Mouse (Mus musculus) embryonic facial prominence, embryonic 14.5 days (tissue): Measurements from ENCODE around the gene Crtam. TPM values are rescaled to one million over a fixed set of nuclear protein-coding genes. Genes with fewer than 3 reads are reported as not detected.

Source experiments
- ATAC-seq: fragments of 200-750 bp; cut with Nextera tagmentation; 2 replicates; pipeline ENCODE4 v1.8.0; 2017; ENCODE audit warnings: low read depth, moderate number of reproducible peaks, moderate TSS enrichment
- DNase-seq: peaks from one replicate; pipeline ENCODE4 v3.0.0-alpha.2; 2015; ENCODE audit warnings: low spot score
- H3K27ac ChIP-seq: fragments of 300-500 bp; sonication (generic); replicated peaks from 2 replicates; pipeline ENCODE4 v1.5.1; 2014; ENCODE audit warnings: low read depth, mild to moderate bottlenecking, low read length, moderate library complexity
- H3K27me3 ChIP-seq: fragments of 300-500 bp; sonication (generic); replicated peaks from 2 replicates; pipeline ENCODE4 v1.6.1; 2014; ENCODE audit warnings: low read length; ENCODE audit not compliant: control insufficient read depth, insufficient read depth
- H3K36me3 ChIP-seq: fragments of 300-500 bp; sonication (generic); 2 replicates; pipeline ENCODE4 v1.6.1; 2014; ENCODE audit warnings: low read length, mixed read lengths; ENCODE audit not compliant: control insufficient read depth, insufficient read depth
- H3K4me1 ChIP-seq: fragments of 300-500 bp; sonication (generic); 2 replicates; pipeline ENCODE4 v1.6.1; 2014; ENCODE audit warnings: antibody characterized with exemption, low read length; ENCODE audit not compliant: control insufficient read depth, insufficient read depth
- H3K4me2 ChIP-seq: fragments of 300-500 bp; sonication (generic); 2 replicates; pipeline ENCODE4 v1.6.1; 2014; ENCODE audit warnings: low read depth, mild to moderate bottlenecking, low read length, moderate library complexity, mixed read lengths
- H3K4me3 ChIP-seq: fragments of 300-500 bp; sonication (generic); 2 replicates; pipeline ENCODE4 v1.5.1; 2014; ENCODE audit warnings: low read depth, mild to moderate bottlenecking, low read length
- H3K9ac ChIP-seq: fragments of 300-500 bp; sonication (generic); 2 replicates; pipeline ENCODE4 v1.6.1; 2014; ENCODE audit warnings: low read depth, mild to moderate bottlenecking, low read length, moderate library complexity, mixed read lengths
- H3K9me3 ChIP-seq: fragments of 300-500 bp; sonication (generic); 2 replicates; pipeline ENCODE4 v1.6.1; 2016; ENCODE audit warnings: low read length; ENCODE audit not compliant: control insufficient read depth
- WGBS: fragments of 180-500 bp; shearing (Covaris S2); extraction: QIAGEN DNeasy Blood & Tissue Kit; methylation state at CpG from one replicate; pipeline ENCODE4 v1.1.7; 2014; 5-methylcytosine and 5-hydroxymethylcytosine counted together
- polyA plus RNA-seq: library from polyadenylated mRNA; unstranded; fragments of >200 nt; fragmentation: Nextera tagmentation; extraction: Ambion mirVana; gene quantifications from 2 replicates; pipeline ENCODE4 v1.2.1, GENCODE M21; 2014

Gene Crtam
- polyA plus RNA-seq: 0.39 TPM in 1 of 2 replicates, not detected in the other

DNA sequence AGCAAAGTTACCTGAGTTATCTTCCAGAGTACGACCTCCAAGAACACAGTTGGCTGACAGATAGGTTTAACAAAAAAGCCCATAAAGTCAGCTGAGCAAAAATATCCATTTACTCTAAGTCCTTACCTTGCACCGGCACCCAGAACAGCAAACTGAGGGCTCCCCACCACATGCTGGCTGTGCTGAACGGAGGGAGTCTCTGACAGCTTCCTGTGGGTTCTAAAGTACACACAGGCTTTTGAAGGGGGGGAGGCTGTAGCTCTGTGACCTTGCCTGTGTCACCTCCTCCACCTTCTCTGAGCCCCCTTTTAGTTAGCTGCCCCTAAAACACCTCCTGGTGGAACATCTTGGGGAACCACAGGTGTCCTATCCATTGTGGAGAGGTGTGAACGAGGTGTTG is at the start of gene Crtam:
Gene Crtam, minus strand, starts transcription at position 214 of the 400 bp plus-strand sequence.
- Histone ChIP-seq H3K27me3 (no peaks in the 10 kb centered on the region), H3K4me2 (no peak within 1 kb of the TSS), H3K9ac (no peak within 1 kb of the TSS), H3K4me3 (no peak within 1 kb of the TSS), H3K4me1 (peaks cover 4% of the 10 kb centered on the region; the same call in 1 of the 2 replicates), H3K36me3 (no peaks in the 10 kb centered on the region), H3K27ac (no peak within 1 kb of the TSS), H3K9me3 (no peaks in the 10 kb centered on the region)
- 59% methylated on average over 4 of the region's 4 CpGs for WGBS
- ATAC-seq (no peak), DNase-seq (no peak)

DNA sequence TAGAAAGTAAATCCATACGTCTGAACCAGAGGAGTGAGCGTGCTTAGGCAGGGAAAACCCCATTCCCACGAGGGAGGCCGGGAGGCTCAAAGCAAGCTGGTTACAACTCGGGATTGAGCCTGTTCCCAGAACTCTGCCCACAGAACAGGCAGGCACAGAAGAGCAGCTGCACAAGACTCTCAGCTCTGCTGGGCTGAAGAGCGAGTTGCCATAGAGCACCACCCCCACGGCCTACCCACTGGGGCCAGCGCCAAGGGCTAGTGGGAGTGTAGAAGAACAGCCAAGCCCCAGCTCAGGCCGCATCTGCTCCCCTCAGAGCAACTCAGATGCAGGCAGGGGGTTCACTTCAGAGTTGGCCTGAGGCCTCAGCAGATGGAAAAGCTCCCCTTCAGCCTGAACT is 49.7 kb upstream of the Crtam start:
- ATAC-seq: peak; percentile 53
- peak; percentile 47 for DNase-seq
- H3K27ac ChIP-seq: no peak overlapping the region
- WGBS: 71% methylated on average over 9 of the region's 9 CpGs
- no peak overlapping the region for H3K4me2 ChIP-seq
- H3K27me3 ChIP-seq: no peaks in the 10 kb centered on the region
- no peaks in the 10 kb centered on the region for H3K4me1 ChIP-seq
- no peak overlapping the region for H3K4me3 ChIP-seq
- H3K9ac ChIP-seq: no peak overlapping the region
- no peaks in the 10 kb centered on the region for H3K9me3 ChIP-seq
- no peaks in the 10 kb centered on the region for H3K36me3 ChIP-seq

DNA sequence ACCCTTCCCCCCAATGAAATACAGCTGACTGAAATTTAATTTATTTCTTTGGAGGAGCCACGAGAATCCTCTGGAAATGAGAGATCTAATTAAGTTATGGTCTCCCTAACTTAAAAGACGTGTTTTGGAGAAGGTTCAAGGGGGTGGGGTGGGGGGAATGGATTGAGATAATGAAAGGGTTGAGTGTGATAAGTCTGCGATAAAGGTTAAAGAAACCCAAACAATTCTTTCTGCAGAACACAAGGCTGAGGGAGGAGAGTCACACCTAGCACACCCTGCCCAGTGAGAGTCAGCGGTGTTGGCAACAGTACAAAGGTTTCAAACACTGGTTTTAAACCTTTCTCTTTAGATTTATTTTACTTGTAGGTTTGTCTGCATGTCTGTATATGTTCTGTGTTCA is 49.0 kb upstream of the Crtam start:
- Histone ChIP-seq H3K4me2 (no peak overlapping the region), H3K27me3 (no peaks in the 10 kb centered on the region), H3K4me1 (no peaks in the 10 kb centered on the region), H3K27ac (no peak overlapping the region), H3K36me3 (no peaks in the 10 kb centered on the region), H3K4me3 (no peak overlapping the region), H3K9ac (no peak overlapping the region), H3K9me3 (no peaks in the 10 kb centered on the region)
- ATAC-seq (no peak), DNase-seq (no peak)
- 61% methylated on average over 4 of the region's 4 CpGs for WGBS

DNA sequence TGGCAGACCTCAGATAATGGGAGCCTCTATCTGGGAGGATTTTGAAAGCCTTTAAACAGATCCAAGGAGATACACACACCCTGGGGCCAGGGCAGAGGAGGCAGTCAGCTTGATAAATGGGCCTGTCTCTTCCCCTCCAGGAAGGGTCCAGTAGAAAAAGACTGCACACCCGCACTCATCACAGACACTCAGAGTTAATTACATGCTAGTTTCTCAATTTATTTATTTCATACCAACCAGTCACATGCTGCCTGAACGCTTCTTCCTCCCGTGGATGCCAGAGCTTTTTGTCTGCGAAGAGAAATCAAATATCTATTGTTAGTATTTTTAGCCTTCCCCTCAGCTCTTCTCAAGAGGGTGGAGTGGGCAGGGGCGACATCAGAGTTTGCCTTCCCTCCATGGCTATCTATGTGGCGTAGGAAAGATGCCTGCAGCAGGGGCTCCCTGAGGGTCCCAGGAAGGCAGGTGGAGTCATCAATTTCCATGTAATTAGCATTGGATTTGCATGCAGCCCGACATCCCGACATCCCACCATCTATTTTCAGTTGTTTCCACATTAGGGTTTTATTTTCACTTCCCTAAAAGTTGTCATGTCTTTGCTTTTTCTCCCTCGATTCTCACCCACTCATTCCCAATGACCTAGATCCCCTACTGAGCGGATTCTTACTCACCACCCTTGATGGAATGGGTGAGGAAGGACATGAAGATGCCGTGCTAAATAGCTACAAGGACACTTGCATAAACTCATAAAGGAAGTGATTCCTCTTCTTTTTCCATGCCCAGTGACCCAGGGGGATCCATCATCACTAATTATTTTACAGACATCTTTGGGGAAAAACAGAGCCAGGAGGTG is 46.9 kb upstream of the Crtam start:
- H3K4me3 ChIP-seq: no peak overlapping the region
- H3K27me3 ChIP-seq: no peaks in the 10 kb centered on the region
- no peak overlapping the region for H3K4me2 ChIP-seq
- no peaks in the 10 kb centered on the region for H3K36me3 ChIP-seq
- H3K9me3 ChIP-seq: no peaks in the 10 kb centered on the region
- ATAC-seq (no peak), DNase-seq (no peak)
- no peak overlapping the region for H3K9ac ChIP-seq
- no peak overlapping the region for H3K27ac ChIP-seq
- WGBS: 58% methylated on average over 11 of the region's 11 CpGs
- no peaks in the 10 kb centered on the region for H3K4me1 ChIP-seq

DNA sequence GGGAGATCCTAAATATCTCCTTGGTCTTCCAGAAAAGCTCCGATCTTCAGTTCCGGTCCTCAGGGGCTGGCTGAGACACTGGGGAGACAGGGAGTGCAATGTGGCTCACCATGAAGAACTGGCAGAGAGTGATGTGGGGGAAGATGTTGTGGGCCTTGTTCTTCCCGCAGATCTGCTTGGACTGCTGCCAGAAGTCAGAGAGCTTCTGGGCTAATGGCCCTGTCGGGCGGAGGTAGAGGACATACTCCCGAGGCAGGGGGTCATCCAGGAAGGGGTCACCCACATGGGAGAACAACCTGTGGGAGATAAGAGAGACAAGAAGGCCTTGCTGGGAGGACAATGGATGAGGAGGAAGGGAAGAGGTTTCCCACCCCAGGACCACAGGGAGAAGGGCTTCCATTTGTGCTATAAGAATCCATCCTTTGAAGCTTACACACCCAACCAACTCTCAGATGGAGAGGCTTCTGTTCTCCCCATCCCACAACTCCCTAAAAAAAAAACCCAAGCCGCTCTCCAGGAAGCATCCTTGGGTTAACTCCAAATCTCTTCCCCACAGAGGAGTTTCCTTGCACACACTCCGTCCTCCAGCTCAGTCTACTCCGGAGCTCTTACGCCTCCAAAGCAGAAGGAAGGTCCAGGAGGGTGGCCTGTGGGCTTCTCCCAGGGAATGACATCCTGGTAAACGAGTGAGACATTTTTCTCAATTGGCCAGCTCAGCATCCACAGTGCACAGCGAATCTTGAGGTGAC is 46.1 kb upstream of the Crtam start:
- H3K36me3 ChIP-seq: no peaks in the 10 kb centered on the region
- WGBS: 66% methylated on average over 12 of the region's 12 CpGs
- no peak overlapping the region for H3K27ac ChIP-seq
- no peak overlapping the region for H3K4me2 ChIP-seq
- no peak overlapping the region for H3K9ac ChIP-seq
- no peaks in the 10 kb centered on the region for H3K27me3 ChIP-seq
- H3K9me3 ChIP-seq: no peaks in the 10 kb centered on the region
- no peak overlapping the region for H3K4me3 ChIP-seq
- H3K4me1 ChIP-seq: no peaks in the 10 kb centered on the region
- ATAC-seq (no peak), DNase-seq (no peak)

DNA sequence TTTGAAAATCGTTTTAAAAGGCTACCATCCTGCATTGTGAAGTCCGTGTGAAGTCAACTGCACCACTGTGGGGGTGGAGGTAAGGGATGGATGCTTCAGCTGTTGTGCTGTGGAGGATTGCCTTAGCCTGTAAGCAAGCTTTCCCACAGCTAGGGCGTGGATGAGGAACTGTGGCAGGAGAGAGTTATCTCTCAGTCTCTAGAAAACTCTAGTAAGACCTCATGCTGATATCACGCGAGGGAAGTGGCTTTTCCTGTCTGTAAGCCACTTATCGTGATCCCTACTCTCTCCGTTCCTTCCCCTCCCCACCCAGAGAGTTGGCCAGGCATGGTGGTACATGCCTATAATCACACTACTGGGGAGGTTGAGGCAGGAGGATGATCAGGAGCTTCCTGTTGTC is 44.9 kb upstream of the Crtam start:
- Histone ChIP-seq H3K36me3 (no peaks in the 10 kb centered on the region), H3K4me1 (no peaks in the 10 kb centered on the region), H3K27ac (no peak overlapping the region), H3K4me3 (no peak overlapping the region), H3K9me3 (no peaks in the 10 kb centered on the region), H3K4me2 (no peak overlapping the region), H3K27me3 (no peaks in the 10 kb centered on the region), H3K9ac (no peak overlapping the region)
- WGBS: 84% methylated on average over 7 of the region's 7 CpGs
- DNase-seq (no peak), ATAC-seq (no peak)

DNA sequence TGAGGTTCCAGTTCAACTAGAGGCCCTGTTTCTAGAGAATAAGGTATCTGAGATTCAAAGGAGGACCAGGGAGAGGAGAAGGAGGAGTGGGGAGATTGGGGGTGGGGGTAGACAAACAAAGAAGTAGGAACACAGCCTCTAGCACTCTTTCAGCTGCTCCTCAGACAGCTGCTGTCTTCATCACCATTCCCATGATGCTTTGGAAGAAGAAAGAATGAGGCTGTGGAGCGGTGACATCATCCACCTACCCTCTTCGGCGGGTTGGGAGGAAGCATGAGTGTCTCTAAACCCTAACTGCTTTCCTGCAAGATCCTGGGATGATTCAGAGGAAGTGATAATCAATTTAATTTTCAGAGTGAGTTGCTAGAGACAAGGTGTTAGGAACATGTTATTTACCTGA is 44.4 kb upstream of the Crtam start:
- H3K4me2 ChIP-seq: no peak overlapping the region
- H3K9ac ChIP-seq: no peak overlapping the region
- H3K4me1 ChIP-seq: no peaks in the 10 kb centered on the region
- H3K27me3 ChIP-seq: no peaks in the 10 kb centered on the region
- H3K36me3 ChIP-seq: no peaks in the 10 kb centered on the region
- H3K9me3 ChIP-seq: no peaks in the 10 kb centered on the region
- 75% methylated on average over 3 of the region's 3 CpGs for WGBS
- ATAC-seq (no peak), DNase-seq (no peak)
- H3K4me3 ChIP-seq: no peak overlapping the region
- H3K27ac ChIP-seq: no peak overlapping the region

DNA sequence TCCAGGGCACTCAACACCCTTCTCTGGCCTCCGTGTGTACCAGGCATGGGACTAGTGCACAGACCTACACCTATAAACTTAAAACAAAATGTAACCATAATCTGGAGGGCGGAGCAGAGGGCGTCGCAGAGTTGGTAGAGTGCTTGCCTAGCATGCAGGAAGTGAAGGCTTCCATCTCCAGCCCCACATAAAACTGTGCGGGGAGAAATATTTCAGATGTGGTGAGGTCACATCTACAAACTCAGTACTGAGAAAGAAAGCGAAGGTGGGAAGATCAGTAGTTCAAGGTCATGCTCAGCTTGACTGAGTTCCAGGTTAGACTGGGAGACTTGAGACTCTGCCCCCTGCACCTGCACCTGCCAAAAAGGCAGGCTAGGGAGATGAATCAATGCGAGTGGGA is 43.8 kb upstream of the Crtam start:
- DNase-seq (no peak), ATAC-seq (no peak)
- Histone ChIP-seq H3K4me3 (no peak overlapping the region), H3K36me3 (no peaks in the 10 kb centered on the region), H3K27ac (no peak overlapping the region), H3K9ac (no peak overlapping the region), H3K27me3 (no peaks in the 10 kb centered on the region), H3K9me3 (no peaks in the 10 kb centered on the region), H3K4me1 (no peaks in the 10 kb centered on the region), H3K4me2 (no peak overlapping the region)
- 92% methylated on average over 7 of the region's 7 CpGs for WGBS
